Mouse (Mus musculus) ES-E14 (cell line): ENCODE results near the gene Ccr8. TPM values are rescaled to one million over a fixed set of nuclear protein-coding genes. Genes with fewer than 3 reads are reported as not detected.

Experiments
- DNase-seq: peaks from one replicate; pipeline ENCODE4 v3.0.0-alpha.2; 2013; ENCODE audit warnings: low read depth, low spot score
- H3K27ac ChIP-seq: 2 replicates; pipeline ENCODE4 v1.5.1; 2012; ENCODE audit warnings: low read depth, mild to moderate bottlenecking, low read length, moderate library complexity, mixed read lengths; ENCODE audit not compliant: poor library complexity, insufficient read depth, severe bottlenecking
- H3K36me3 ChIP-seq: 2 replicates; pipeline ENCODE4 v1.6.1; 2012; ENCODE audit warnings: mild to moderate bottlenecking, low read length, moderate library complexity, mixed read lengths; ENCODE audit not compliant: control insufficient read depth, poor library complexity, insufficient read depth, severe bottlenecking
- H3K4me1 ChIP-seq, 2 experiments: fragments of 150-350 bp in 1 of 2; sonication (generic) in 1 of 2; 2 replicates each; pipeline ENCODE4 v1.6.1; 2012; ENCODE audit warnings: low read length in 2 of 2, mild to moderate bottlenecking in 1 of 2, mixed read lengths in 1 of 2; ENCODE audit not compliant: control insufficient read depth in 2 of 2, insufficient read depth in 2 of 2, poor library complexity in 1 of 2
- H3K4me3 ChIP-seq, 2 experiments: fragments of 150-350 bp in 1 of 2; sonication (generic) in 1 of 2; 2 replicates each; pipeline ENCODE4 v1.5.1; 2012; ENCODE audit warnings: low read length in 2 of 2, low read depth in 1 of 2, mild to moderate bottlenecking in 1 of 2, mixed read lengths in 1 of 2; ENCODE audit not compliant: insufficient read depth in 1 of 2, poor library complexity in 1 of 2, severe bottlenecking in 1 of 2
- H3K9ac ChIP-seq: 2 replicates; pipeline ENCODE4 v1.6.1; 2012; ENCODE audit warnings: low read depth, mild to moderate bottlenecking, low read length, mixed read lengths; ENCODE audit not compliant: poor library complexity, insufficient read depth, severe bottlenecking
- H3K9me3 ChIP-seq: fragments of 150-350 bp; sonication (generic); 2 replicates; pipeline ENCODE4 v1.6.1; 2012; ENCODE audit warnings: low read depth, mild to moderate bottlenecking, low read length; ENCODE audit not compliant: control insufficient read depth, insufficient read depth
- CHD2 ChIP-seq: IDR thresholded peaks from 2 replicates; pipeline ENCODE4 v1.6.1; 2014; ENCODE audit warnings: mild to moderate bottlenecking, low read depth, low read length, inconsistent platforms
- HCFC1 ChIP-seq: IDR thresholded peaks from 2 replicates; pipeline ENCODE4 v1.6.1; 2012; ENCODE audit warnings: low read length, inconsistent platforms, borderline replicate concordance; ENCODE audit not compliant: insufficient read depth
- MAFK ChIP-seq: IDR thresholded peaks from 2 replicates; pipeline ENCODE4 v1.6.1; 2014; ENCODE audit warnings: mild to moderate bottlenecking, low read depth, low read length, inconsistent platforms; ENCODE audit not compliant: insufficient read depth
- ZC3H11A ChIP-seq: IDR thresholded peaks from 2 replicates; pipeline ENCODE4 v1.6.1; 2012; ENCODE audit warnings: low read depth, mild to moderate bottlenecking, inconsistent platforms, low read length, borderline replicate concordance
- ZNF384 ChIP-seq: IDR thresholded peaks from 2 replicates; pipeline ENCODE4 v1.6.1; 2012; ENCODE audit warnings: low read depth, low read length, inconsistent platforms
- in situ Hi-C, 2 experiments: fragments of 600-800 bp; cut with MboI; formaldehyde crosslinking; loops; one replicate each; pipeline ENCODE4 v1.15.1; 2025; ENCODE audit warnings: low sequenced_read_pairs in 2 of 2, inconsistent platforms in 1 of 2; ENCODE audit not compliant: unreplicated experiment in 2 of 2
- total RNA-seq: library from RNA; depleted of rRNA; stranded (reverse); fragments of 300-350 nt; gene quantifications from 2 replicates; pipeline ENCODE4 v1.2.3, GENCODE M21; 2012

The Ccr8 gene
- total RNA-seq, 1 experiment: 0.40 TPM

DNA sequence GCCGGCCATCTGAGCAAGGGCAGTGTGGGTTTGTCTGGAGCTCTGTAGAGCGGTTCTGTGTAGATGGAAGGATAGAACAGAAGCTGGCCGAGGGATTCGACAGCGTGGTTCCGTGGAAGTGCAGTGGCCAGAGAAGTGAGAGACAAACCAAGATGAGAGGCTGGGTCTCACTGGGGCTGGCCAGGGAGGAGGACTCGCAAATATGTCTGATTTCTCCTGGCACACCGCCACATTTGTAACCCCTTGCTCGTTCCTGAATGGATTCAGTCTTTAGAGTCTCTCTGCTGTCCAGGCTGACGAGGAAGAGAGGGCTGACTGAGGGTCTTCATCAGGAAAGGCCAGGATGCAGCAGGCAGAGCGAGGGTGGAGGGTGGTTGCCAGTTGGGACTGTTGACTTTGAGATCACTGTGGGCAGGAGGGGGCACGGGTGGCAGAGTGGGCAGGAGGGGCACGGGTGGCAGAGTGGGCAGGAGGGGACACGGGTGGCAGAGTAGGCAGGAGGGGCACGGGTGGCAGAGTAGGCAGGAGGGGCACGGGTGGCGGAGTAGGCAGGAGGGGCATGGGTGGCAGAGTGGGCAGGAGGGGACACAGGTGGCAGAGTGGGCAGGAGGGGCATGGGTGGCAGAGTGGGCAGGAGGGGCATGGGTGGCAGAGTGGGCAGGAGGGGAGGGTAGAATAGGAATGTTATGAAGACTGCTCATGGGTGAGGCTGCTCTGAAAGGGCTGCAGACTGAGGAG is 22.3 kb downstream of the Ccr8 start:
- no peak overlapping the region for H3K4me3 ChIP-seq
- no peak overlapping the region for H3K9ac ChIP-seq
- H3K4me1 ChIP-seq: peaks cover 3 to 16% of the 10 kb centered on the region in 2 experiments; a peak in 3 of 4 replicates
- in situ Hi-C loops: no loop called here
- no peak overlapping the region for H3K27ac ChIP-seq
- no peak for DNase-seq
- peaks cover 19% of the 10 kb centered on the region; the same call in 1 of the 2 replicates for H3K36me3 ChIP-seq
- TF ChIP-seq ZNF384: no peak
- TF ChIP-seq CHD2: no peak
- no peak for TF ChIP-seq ZC3H11A
- TF ChIP-seq HCFC1: no peak
- no peaks in the 10 kb centered on the region for H3K9me3 ChIP-seq

DNA sequence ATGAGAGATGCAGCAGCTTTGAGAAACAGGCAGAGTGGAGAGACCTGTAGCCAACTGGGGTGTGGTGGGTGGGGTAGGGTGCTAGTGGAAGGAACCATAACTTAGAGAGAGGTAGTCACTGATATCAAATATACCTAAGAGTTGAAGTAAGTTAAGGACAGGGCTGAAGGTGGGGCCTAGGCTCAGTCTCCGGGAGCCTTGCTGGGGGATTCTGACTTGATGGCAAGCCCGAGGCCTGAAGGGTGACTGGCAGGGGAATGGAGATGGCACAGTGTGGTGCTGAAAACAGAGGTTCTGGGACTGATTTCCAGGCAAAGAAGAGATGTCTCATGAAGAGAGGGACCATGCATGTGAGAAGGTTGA is 22.9 kb downstream of the Ccr8 start:
- Histone ChIP-seq H3K27ac (no peak overlapping the region), H3K4me1 (peaks cover 3 to 17% of the 10 kb centered on the region in 2 experiments; a peak in 3 of 4 replicates), H3K4me3 (no peak overlapping the region), H3K9ac (no peak overlapping the region), H3K36me3 (peaks cover 19% of the 10 kb centered on the region; the same call in 1 of the 2 replicates), H3K9me3 (no peaks in the 10 kb centered on the region)
- TF ChIP-seq CHD2 (no peak), HCFC1 (no peak), ZC3H11A (no peak), MAFK (no peak), ZNF384 (no peak)
- no peak for DNase-seq
- in situ Hi-C loops: no loop called here

DNA sequence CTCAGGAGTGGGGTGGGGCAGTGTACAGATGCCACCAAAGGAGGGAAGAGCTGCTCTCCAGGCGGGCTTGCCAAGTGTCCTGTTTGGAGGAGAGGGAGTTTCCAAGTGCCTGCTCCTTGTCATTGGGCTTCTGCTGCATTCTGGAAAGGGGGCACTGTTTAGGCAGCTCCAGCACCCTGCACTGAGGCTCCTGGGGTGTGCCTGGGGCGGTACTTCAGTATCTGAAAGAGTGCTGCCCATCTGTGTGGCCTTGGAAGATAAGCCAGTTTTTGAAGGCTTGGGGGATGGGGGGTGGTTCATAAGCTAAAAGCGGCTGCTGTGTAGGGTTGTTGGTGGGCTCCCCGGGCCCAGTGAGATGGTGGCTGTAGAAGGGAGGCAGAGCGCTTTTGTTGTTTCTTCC is 23.7 kb downstream of the Ccr8 start:
- in situ Hi-C loops: no loop called here
- H3K27ac ChIP-seq: no peak overlapping the region

DNA sequence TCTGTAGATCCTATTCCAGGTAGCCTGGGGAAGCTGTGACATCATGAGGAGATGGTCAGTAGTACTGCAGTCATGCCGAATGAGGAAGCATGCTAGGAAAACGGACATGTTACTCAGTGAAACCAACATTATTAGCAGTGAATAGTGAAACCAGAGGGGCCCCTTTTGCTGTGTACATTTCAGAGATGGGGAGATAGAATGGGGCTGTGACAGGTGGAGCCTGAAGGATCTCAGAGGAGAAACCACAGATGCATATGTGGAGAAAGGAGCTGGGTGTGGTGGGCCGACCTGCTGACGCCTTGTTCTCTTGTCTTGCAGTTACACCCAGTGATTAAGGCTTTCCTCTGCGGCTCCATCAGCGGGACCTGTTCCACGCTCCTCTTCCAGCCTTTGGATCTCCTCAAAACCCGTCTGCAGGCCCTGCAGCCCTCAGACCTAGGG is 24.3 kb downstream of the Ccr8 start:
- Histone ChIP-seq H3K4me3 (no peak overlapping the region), H3K36me3 (peaks cover 24% of the 10 kb centered on the region), H3K4me1 (peaks cover 3 to 17% of the 10 kb centered on the region in 2 experiments; a peak in 3 of 4 replicates), H3K9ac (0 out of 2 replicates have a peak overlapping the region, but pooled peaks have one; percentile 10), H3K27ac (no peak overlapping the region; the same call in 1 of the 2 replicates), H3K9me3 (no peaks in the 10 kb centered on the region)
- TF ChIP-seq ZC3H11A (no peak), CHD2 (no peak), HCFC1 (no peak), ZNF384 (no peak)
- DNase-seq: no peak
- in situ Hi-C loops: no loop called here

More for the DNA sequence above, 23.7 kb downstream of the Ccr8 start:
- H3K9ac ChIP-seq: no peak overlapping the region
- TF ChIP-seq HCFC1: no peak
- H3K4me3 ChIP-seq: no peak overlapping the region
- H3K36me3 ChIP-seq: peaks cover 22% of the 10 kb centered on the region
- peaks cover 3 to 17% of the 10 kb centered on the region in 2 experiments; a peak in 3 of 4 replicates for H3K4me1 ChIP-seq
- no peak for DNase-seq
- no peaks in the 10 kb centered on the region for H3K9me3 ChIP-seq
